Mouse (Mus musculus) adipose tissue, adult 10 weeks (tissue): Measurements from ENCODE around the gene Sept11. TPM values are rescaled to one million over a fixed set of nuclear protein-coding genes. Genes with fewer than 3 reads are reported as not detected.

ENCODE experiments used
- polyA plus RNA-seq: library from polyadenylated mRNA; stranded (reverse); fragments of 350-450 nt; fragmentation: Illumina TruSeq; extraction: RNeasy Lipid Tissue Mini Kit (QIAGEN cat#74804); gene quantifications from one replicate; pipeline ENCODE4 v1.2.3, GENCODE M21; 2014; ENCODE audit warnings: low read depth, low replicate concordance

Gene Sept11
- polyA plus RNA-seq, result 17.9 TPM

GRCm38 (mm10) chr5:93092857-93093622, at the start of gene Sept11:
Gene Sept11 (plus strand): TSS chr5:93093437.

GRCm38 (mm10) chr5:93044584-93045370, 48.5 kb upstream of the Sept11 start, which contains the start of gene Sowahb:
Gene Sowahb (minus strand): TSS chr5:93045022.

GRCm38 (mm10) chr5:93206109-93207005, 113.1 kb downstream of the Sept11 start, which contains the start of the genes Ccni and 2010109A12Rik:
Gene Ccni (minus strand): TSS chr5:93206495.
Gene 2010109A12Rik (plus strand): TSS chr5:93206518.

Other genes with a start within 250 kb of the Sept11 start
- 1.1 TPM for gene Sowahb, start 48.4 kb upstream of the Sept11 start, polyA plus RNA-seq
- 218 TPM for gene Ccni, start 113.1 kb downstream of the Sept11 start, polyA plus RNA-seq
- 3.5 TPM for gene 2010109A12Rik, start 113.1 kb downstream of the Sept11 start, polyA plus RNA-seq
- gene Ccng2, start 173.8 kb downstream of the Sept11 start, polyA plus RNA-seq, result 34.7 TPM